Mouse (Mus musculus): ENCODE results near the gene BC049730. TPM values are rescaled to one million over a fixed set of nuclear protein-coding genes. Genes with fewer than 3 reads are reported as not detected.
"Not testable (repeated sequence)": the region's sequence is repeated elsewhere in the genome, so short reads cannot be mapped to it uniquely, and the experiment has no call there.

The BC049730 gene
- polyA plus RNA-seq, 1 experiment from 2014 or later = not detected

DNA sequence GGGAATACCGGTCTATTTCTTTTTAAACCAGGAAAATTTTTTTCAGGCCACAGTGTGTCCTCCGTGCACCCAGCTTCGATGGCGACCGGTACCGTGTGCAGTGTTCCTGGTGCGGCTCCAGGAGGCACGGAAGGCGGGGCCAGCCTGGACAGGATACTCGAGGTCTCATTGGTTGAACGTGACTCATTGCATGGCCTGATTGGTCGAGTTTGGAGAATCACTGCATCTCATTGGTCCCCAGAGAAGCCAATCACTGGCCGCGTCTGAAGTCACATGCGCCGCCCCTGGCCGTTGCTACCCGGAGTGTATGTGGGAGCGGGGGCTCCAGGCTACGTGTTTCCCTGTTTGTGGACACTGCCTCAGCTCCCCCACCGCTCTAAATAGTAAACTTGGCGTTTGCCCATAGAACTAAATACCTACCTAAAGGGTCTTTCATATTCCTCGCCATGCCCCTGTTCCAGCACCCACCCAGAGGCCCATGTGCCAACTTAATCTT lies 37.0 kb upstream of the BC049730 start:
- no peak for ATAC-seq
- no peaks in the 10 kb centered on the region for H3K36me3 ChIP-seq (replicated peaks; ENCODE audit: insufficient read depth, low read length)
- 86% methylated on average over 23 of the region's 23 CpGs for WGBS (ENCODE audit: insufficient replicate concordance)
- H3K4me2 ChIP-seq (ENCODE audit: low read depth, low read length) = no peak overlapping the region
- no peak for DNase-seq
- no peak overlapping the region for H3K9ac ChIP-seq (replicated peaks)
- TF ChIP-seq EP300 (IDR thresholded peaks at IDR 0.05; ENCODE audit: low read depth) (no peak), CTCF (IDR thresholded peaks at IDR 0.05; ENCODE audit: low read depth) (no peak)
- no peak overlapping the region for H3K4me3 ChIP-seq (ENCODE audit: low read depth, low read length)
- no peak overlapping the region for H3K27ac ChIP-seq (ENCODE audit: low read depth)
- H3K4me1 ChIP-seq (ENCODE audit: insufficient read depth) = no peaks in the 10 kb centered on the region
- no peaks in the 10 kb centered on the region for H3K27me3 ChIP-seq (ENCODE audit: insufficient read depth, low read length)
- H3K9me3 ChIP-seq (ENCODE audit: low read length) = no peaks in the 10 kb centered on the region

DNA sequence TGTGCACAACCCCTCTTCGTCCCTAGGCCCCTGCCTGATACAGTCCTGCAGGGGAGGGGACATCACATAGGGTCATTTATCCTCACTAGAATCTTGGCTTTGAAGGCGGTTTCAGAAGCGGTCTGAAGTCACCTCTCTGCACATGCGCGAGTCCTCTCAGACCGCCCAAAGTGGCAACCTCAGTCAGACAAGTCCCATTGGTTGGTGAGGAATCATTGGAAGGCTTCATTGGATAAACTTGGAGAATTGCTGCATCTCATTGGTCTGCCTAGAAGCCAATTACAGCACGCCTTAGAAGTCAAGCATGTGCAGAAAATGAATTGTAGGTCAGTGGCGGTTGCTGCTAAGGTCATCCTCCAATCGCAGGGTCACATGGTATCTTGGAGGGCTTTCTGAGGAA lies 32.5 kb upstream of the BC049730 start, which contains the start of gene Tex101:
TSS of gene Tex101 (minus strand) at position 101 of the 400 bp plus-strand sequence.
- TF ChIP-seq EP300 (IDR thresholded peaks at IDR 0.05; ENCODE audit: low read depth) (no peak), CTCF (IDR thresholded peaks at IDR 0.05; ENCODE audit: low read depth) (no peak)
- no peak within 1 kb of the TSS for H3K4me2 ChIP-seq (ENCODE audit: low read depth, low read length)
- no peaks in the 10 kb centered on the region for H3K36me3 ChIP-seq (replicated peaks; ENCODE audit: insufficient read depth, low read length)
- H3K9ac ChIP-seq (replicated peaks) = no peak within 1 kb of the TSS
- no peaks in the 10 kb centered on the region for H3K9me3 ChIP-seq (ENCODE audit: low read length)
- no peak within 1 kb of the TSS for H3K4me3 ChIP-seq (ENCODE audit: low read depth, low read length)
- H3K4me1 ChIP-seq (ENCODE audit: insufficient read depth) = no peaks in the 10 kb centered on the region
- ATAC-seq (no peak), DNase-seq (no peak)
- H3K27ac ChIP-seq (ENCODE audit: low read depth) = no peak within 1 kb of the TSS
- H3K27me3 ChIP-seq (ENCODE audit: insufficient read depth, low read length) = no peaks in the 10 kb centered on the region
- 75% methylated on average over 9 of the region's 9 CpGs for WGBS (ENCODE audit: insufficient replicate concordance)

DNA sequence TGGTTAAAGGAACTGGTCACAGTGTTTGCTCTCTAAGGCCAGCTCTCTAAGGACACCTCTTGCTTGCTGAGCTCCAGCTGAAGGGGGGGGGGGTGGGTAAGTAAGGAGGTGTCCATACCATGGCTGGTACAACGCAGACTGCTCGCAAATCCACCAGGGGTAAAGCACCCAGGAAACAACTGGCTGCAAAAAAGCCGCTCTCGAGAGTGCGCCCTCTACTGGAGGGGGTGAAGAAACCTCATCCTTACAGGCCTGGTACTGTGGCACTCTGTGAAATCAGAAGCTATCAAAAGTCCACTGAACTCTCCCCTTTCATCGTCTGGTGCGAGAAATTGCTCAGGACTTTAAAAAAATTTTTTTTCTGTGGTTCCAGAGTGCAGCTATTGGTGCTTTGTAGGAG lies 24.9 kb upstream of the BC049730 start:
- H3K27ac ChIP-seq (ENCODE audit: low read depth); H3K4me2 ChIP-seq (ENCODE audit: low read depth, low read length); H3K27me3 ChIP-seq (ENCODE audit: insufficient read depth, low read length); ATAC-seq; H3K4me1 ChIP-seq (ENCODE audit: insufficient read depth); H3K9me3 ChIP-seq (ENCODE audit: low read length); H3K36me3 ChIP-seq (replicated peaks; ENCODE audit: insufficient read depth, low read length); H3K9ac ChIP-seq (replicated peaks); DNase-seq; H3K4me3 ChIP-seq (ENCODE audit: low read depth, low read length): not testable (repeated sequence)
- WGBS (ENCODE audit: insufficient replicate concordance) = 54% methylated on average over 7 of the region's 7 CpGs
- peak; percentile 25; the same call in 1 of the 2 replicates for TF ChIP-seq CTCF (IDR thresholded peaks at IDR 0.05; ENCODE audit: low read depth)

DNA sequence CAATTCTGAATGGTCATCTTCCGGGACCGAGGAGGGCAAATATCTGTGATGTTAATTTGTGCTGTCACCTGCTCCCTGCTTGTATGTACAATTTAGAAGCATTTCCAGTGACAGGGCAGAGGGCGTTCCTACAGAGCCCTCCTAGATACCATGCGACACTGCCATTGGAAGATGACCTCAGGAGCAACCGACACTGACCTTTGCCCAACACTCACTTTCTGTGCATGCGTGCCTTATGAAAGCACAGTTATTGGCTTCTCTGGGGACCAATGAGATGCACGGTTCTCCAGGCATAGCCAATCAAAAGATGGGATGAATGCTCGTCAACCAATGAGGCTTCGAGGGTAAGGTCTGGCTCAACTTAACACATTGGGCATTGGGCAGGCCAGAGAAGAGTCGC lies 21.5 kb upstream of the BC049730 start:
- not testable (repeated sequence) for H3K27me3 ChIP-seq (ENCODE audit: insufficient read depth, low read length); H3K36me3 ChIP-seq (replicated peaks; ENCODE audit: insufficient read depth, low read length); DNase-seq; H3K9me3 ChIP-seq (ENCODE audit: low read length); H3K27ac ChIP-seq (ENCODE audit: low read depth); H3K4me1 ChIP-seq (ENCODE audit: insufficient read depth); H3K4me3 ChIP-seq (ENCODE audit: low read depth, low read length); ATAC-seq; H3K9ac ChIP-seq (replicated peaks); H3K4me2 ChIP-seq (ENCODE audit: low read depth, low read length)
- WGBS (ENCODE audit: insufficient replicate concordance) = 83% methylated on average over 10 of the region's 10 CpGs

DNA sequence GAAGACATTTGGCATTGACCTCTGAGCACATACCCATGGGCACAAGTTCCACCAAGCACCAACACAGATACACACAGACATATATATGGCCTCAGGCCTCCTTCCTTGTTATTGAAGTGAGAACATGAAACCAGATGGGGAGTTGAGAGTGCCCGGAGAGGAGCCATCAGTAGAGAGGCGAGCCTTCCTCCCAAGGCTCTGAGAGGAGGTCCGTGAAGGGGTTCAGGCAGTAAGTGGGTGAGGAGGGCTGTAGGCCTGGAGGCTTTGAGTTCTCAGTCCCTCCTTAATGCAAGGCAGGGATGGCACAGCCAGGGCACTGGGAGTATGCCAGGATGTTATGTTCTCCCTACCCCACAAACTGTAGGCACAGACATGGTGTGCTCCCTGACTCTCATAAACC lies 16.3 kb upstream of the BC049730 start:
- H3K27ac ChIP-seq (ENCODE audit: low read depth); H3K9ac ChIP-seq (replicated peaks); H3K27me3 ChIP-seq (ENCODE audit: insufficient read depth, low read length); H3K4me3 ChIP-seq (ENCODE audit: low read depth, low read length); H3K4me1 ChIP-seq (ENCODE audit: insufficient read depth); H3K36me3 ChIP-seq (replicated peaks; ENCODE audit: insufficient read depth, low read length); ATAC-seq; H3K4me2 ChIP-seq (ENCODE audit: low read depth, low read length); DNase-seq; H3K9me3 ChIP-seq (ENCODE audit: low read length): not testable (repeated sequence)
- 67% methylated on average over 3 of the region's 3 CpGs for WGBS (ENCODE audit: insufficient replicate concordance)

DNA sequence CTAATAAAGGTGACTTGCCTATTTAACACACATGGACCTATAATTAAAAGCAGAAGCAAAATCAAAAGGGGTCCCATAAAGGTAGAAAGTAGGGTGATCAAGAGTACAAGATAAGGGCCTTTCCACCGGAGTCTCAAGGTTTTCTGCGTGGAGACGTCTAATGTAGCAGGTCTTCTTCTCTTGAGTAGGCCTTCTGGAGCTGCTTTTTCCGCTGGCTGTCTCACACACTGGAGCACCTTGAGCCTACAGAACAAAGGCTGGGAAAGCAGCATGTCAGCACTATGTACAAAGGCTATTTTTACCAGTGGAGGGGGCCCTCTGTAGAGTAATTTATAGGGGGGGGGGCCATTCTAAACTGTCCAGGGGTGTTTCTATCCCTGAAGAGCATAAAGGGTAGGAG lies 11.2 kb upstream of the BC049730 start:
- DNase-seq; ATAC-seq; H3K4me2 ChIP-seq (ENCODE audit: low read depth, low read length); H3K27ac ChIP-seq (ENCODE audit: low read depth); H3K4me1 ChIP-seq (ENCODE audit: insufficient read depth); H3K27me3 ChIP-seq (ENCODE audit: insufficient read depth, low read length); H3K9ac ChIP-seq (replicated peaks); H3K9me3 ChIP-seq (ENCODE audit: low read length); H3K4me3 ChIP-seq (ENCODE audit: low read depth, low read length); H3K36me3 ChIP-seq (replicated peaks; ENCODE audit: insufficient read depth, low read length): not testable (repeated sequence)
- WGBS (ENCODE audit: insufficient replicate concordance) = 83% methylated on average over 4 of the region's 4 CpGs

DNA sequence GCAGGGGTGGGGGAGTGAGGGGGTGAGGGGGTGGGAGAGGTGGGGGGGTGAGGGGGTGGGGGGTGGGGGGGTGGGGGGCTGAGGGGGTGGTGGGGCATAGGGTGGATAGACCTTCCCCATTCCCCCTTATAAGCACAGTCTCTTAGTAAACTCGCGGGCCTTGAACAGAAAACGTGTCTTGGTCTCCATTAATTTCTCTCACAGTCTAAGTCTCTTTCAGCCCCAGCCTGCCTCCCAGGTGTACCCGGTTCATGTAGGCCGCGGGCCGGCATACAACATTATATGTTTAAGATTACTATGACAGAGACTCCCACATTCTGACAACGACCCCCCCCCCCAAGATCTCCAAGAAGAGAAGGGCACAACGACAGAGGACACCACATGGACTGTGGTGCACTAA lies 6.2 kb upstream of the BC049730 start:
- H3K9me3 ChIP-seq (ENCODE audit: low read length) = not testable (repeated sequence)
- 77% methylated on average over 9 of the region's 9 CpGs for WGBS (ENCODE audit: insufficient replicate concordance)

More for the DNA sequence above, 6.2 kb upstream of the BC049730 start:
- not testable (repeated sequence) for ATAC-seq; H3K4me1 ChIP-seq (ENCODE audit: insufficient read depth); H3K27me3 ChIP-seq (ENCODE audit: insufficient read depth, low read length); H3K36me3 ChIP-seq (replicated peaks; ENCODE audit: insufficient read depth, low read length); H3K9ac ChIP-seq (replicated peaks); H3K4me3 ChIP-seq (ENCODE audit: low read depth, low read length); H3K4me2 ChIP-seq (ENCODE audit: low read depth, low read length); DNase-seq; H3K27ac ChIP-seq (ENCODE audit: low read depth)
